Mouse (Mus musculus) intestine, postnatal 0 days (tissue): ENCODE data around the gene Oas1e. TPM values are rescaled to one million over a fixed set of nuclear protein-coding genes. Genes with fewer than 3 reads are reported as not detected.

Experiments used
- ATAC-seq: fragments of 200-750 bp; cut with Nextera tagmentation; 2 replicates; pipeline ENCODE4 v1.8.0; 2017; ENCODE audit warnings: mild to moderate bottlenecking, moderate TSS enrichment, moderate library complexity
- H3K27ac ChIP-seq: fragments of 300-500 bp; sonication (generic); 2 replicates; pipeline ENCODE4 v1.5.1; 2014; ENCODE audit warnings: mild to moderate bottlenecking, low read depth, low read length, moderate library complexity
- H3K27me3 ChIP-seq: fragments of 300-500 bp; sonication (generic); replicated peaks from 2 replicates; pipeline ENCODE4 v1.6.1; 2014; ENCODE audit warnings: low read length, mixed read lengths; ENCODE audit not compliant: control insufficient read depth, insufficient read depth
- H3K36me3 ChIP-seq: fragments of 300-500 bp; sonication (generic); 2 replicates; pipeline ENCODE4 v1.6.1; 2014; ENCODE audit warnings: mild to moderate bottlenecking, moderate library complexity; ENCODE audit not compliant: control insufficient read depth, insufficient read depth
- H3K4me1 ChIP-seq: fragments of 300-500 bp; sonication (generic); replicated peaks from 2 replicates; pipeline ENCODE4 v1.6.1; 2014; ENCODE audit warnings: antibody characterized with exemption, low read length, mixed read lengths; ENCODE audit not compliant: control insufficient read depth, insufficient read depth
- H3K4me2 ChIP-seq: fragments of 300-500 bp; sonication (generic); replicated peaks from 2 replicates; pipeline ENCODE4 v1.6.1; 2014; ENCODE audit warnings: low read depth, mild to moderate bottlenecking, moderate library complexity
- H3K4me3 ChIP-seq: fragments of 300-500 bp; sonication (generic); 2 replicates; pipeline ENCODE4 v1.5.1; 2014; ENCODE audit warnings: low read depth, low read length
- H3K9ac ChIP-seq: fragments of 300-500 bp; sonication (generic); 2 replicates; pipeline ENCODE4 v1.6.1; 2014; ENCODE audit warnings: mild to moderate bottlenecking, low read depth, low read length
- H3K9me3 ChIP-seq: fragments of 300-500 bp; sonication (generic); 2 replicates; pipeline ENCODE4 v1.6.1; 2016; ENCODE audit warnings: mixed run types; ENCODE audit not compliant: control insufficient read depth
- CTCF ChIP-seq: sonication (generic); IDR thresholded peaks from 2 replicates; pipeline ENCODE4 v1.5.1; 2016; ENCODE audit warnings: low read depth, mild to moderate bottlenecking, control low read depth, antibody characterized with exemption, moderate library complexity
- WGBS: fragments of 180-500 bp; shearing (Covaris S2); extraction: QIAGEN DNeasy Blood & Tissue Kit; methylation state at CpG from one replicate; pipeline ENCODE4 v1.1.7; 2014; 5-methylcytosine and 5-hydroxymethylcytosine counted together
- polyA plus RNA-seq: library from polyadenylated mRNA; unstranded; fragments of >200 nt; fragmentation: Nextera tagmentation; extraction: Ambion mirVana; gene quantifications from 2 replicates; pipeline ENCODE4 v1.2.1, GENCODE M21; 2015

Oas1e gene
- polyA plus RNA-seq, 1 experiment from 2014 or later, result 0.10 TPM

DNA sequence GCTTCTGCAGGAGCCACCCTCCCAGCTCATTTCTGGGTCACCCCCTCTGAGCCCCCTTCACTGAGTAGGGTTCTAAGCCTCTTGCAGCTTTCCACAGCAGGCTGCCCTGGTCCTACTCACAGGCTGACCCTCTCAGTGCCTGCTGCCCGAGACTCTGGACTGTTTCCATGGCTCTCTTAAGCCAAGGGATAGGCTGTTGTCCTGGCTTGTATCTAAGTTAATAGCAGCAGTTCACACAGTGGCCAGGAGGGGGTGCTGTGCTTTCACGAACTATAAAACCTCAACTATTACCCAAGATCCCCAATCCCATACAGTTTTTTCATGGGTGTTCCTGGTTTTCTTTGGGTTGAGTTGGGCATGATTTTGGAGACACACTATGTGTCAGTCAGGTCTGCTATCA lies 2.3 kb downstream of the Oas1e start:
- H3K27ac ChIP-seq, result no peak overlapping the region
- H3K4me3 ChIP-seq, result no peak overlapping the region
- no peaks in the 10 kb centered on the region for H3K36me3 ChIP-seq
- no peak overlapping the region for H3K9ac ChIP-seq
- 10% methylated on average over 2 of the region's 2 CpGs for WGBS
- H3K27me3 ChIP-seq, result no peaks in the 10 kb centered on the region
- H3K9me3 ChIP-seq, result no peaks in the 10 kb centered on the region
- H3K4me2 ChIP-seq, result no peak overlapping the region
- no peaks in the 10 kb centered on the region for H3K4me1 ChIP-seq
- TF ChIP-seq CTCF, result peak; percentile 80
- ATAC-seq, result no peak

DNA sequence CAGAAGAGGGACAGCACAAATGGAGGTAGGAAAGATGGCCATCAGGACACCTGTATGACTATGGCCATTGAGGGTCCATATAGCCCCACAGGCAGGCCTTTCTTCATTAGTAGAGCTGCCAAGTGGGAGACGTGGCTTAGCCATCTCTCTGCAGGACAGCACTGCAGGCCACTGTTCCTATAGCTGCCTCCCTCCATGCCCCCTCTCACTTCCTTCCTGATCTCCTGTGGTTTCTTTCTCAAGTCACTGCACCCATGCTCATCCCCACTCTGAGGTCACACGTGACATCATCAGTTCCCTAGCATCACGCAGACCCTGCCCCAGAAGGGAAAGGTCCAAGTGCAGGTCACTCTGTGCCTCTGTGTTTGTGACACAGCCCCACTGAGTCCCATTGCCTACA lies 8.3 kb downstream of the Oas1e start:
- TF ChIP-seq CTCF, result no peak
- Histone ChIP-seq H3K4me1 (no peaks in the 10 kb centered on the region), H3K4me3 (no peak overlapping the region), H3K27ac (no peak overlapping the region), H3K9me3 (no peaks in the 10 kb centered on the region), H3K36me3 (no peaks in the 10 kb centered on the region), H3K4me2 (no peak overlapping the region), H3K9ac (no peak overlapping the region), H3K27me3 (no peaks in the 10 kb centered on the region; the same call in 1 of the 2 replicates)
- WGBS, result 65% methylated on average over 3 of the region's 3 CpGs
- ATAC-seq, result no peak

DNA sequence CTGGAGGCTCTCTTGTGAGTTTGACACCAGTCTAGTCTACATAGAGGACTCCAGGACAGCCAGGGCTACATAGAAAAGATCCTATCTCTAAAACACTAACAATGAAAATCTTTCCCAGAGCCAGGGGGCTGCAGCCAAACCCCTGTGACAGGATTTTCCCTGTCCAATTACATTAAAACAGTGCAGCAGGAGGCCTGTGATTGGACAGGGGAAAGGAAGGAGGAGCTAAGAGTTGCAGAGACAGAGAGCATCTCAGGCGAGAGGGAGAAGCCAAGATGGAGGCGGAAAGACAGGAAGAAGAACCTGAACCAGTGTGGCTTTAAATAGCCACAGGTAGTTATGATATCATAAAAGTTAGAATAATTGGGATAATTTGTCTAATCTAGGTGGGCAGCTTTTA lies 12.9 kb downstream of the Oas1e start:
- no peak for ATAC-seq
- no peaks in the 10 kb centered on the region for H3K9me3 ChIP-seq
- no peak for TF ChIP-seq CTCF
- H3K27ac ChIP-seq, result no peak overlapping the region
- 56% methylated on average over 2 of the region's 2 CpGs for WGBS
- H3K9ac ChIP-seq, result no peak overlapping the region
- H3K4me2 ChIP-seq, result no peak overlapping the region
- no peaks in the 10 kb centered on the region for H3K36me3 ChIP-seq
- no peaks in the 10 kb centered on the region; the same call in 1 of the 2 replicates for H3K27me3 ChIP-seq
- H3K4me3 ChIP-seq, result no peak overlapping the region
- no peaks in the 10 kb centered on the region for H3K4me1 ChIP-seq

DNA sequence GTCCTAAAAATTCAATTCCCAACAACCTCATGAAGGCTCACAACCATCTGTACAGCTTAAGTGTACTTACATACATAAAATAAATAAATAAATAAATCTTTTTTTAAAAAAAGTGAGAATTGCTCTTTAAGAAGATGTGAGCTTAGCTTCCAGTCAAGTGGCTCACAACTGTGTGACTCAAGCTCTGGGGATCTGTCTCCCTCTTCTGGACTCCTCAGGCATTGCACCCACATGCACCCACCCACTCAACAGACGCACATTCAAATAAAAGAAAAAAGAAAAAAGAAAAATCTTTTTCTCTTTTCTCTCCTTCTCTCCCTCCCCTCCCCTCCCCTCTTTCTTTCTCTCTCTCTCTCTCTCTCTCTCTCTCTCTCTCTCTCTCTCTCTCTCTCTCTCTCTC lies 13.7 kb downstream of the Oas1e start:
- Histone ChIP-seq H3K27me3 (no peaks in the 10 kb centered on the region; the same call in 1 of the 2 replicates), H3K9me3 (no peaks in the 10 kb centered on the region), H3K27ac (no peak overlapping the region), H3K36me3 (no peaks in the 10 kb centered on the region), H3K9ac (no peak overlapping the region), H3K4me3 (no peak overlapping the region), H3K4me2 (no peak overlapping the region), H3K4me1 (no peaks in the 10 kb centered on the region)
- 100% methylated on average over 1 of the region's 1 CpGs for WGBS
- TF ChIP-seq CTCF, result peak; percentile 26; the same call in 1 of the 2 replicates
- ATAC-seq, result no peak

DNA sequence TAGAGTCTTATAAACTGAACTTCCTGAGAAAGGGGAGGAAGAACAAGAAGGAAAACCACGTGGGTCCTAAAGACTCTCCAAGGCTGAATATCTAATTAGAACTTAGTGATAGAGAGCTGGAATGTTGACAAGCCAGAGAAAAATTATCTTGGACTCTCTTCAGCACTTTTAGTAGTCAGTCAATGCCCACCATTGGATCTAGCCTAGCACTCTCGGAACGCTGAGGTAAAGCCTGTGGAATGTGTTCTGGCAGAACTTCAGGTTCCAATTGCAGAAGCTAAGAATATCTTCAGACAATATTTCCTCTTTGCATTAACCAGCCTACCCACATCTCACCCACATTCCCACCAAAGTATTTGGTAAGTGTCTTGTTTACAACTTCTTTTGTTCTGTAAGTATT lies 15.4 kb downstream of the Oas1e start:
- no peak overlapping the region for H3K4me2 ChIP-seq
- 39% methylated on average over 3 of the region's 3 CpGs for WGBS
- TF ChIP-seq CTCF, result no peak
- no peaks in the 10 kb centered on the region for H3K4me1 ChIP-seq
- no peaks in the 10 kb centered on the region; the same call in 1 of the 2 replicates for H3K27me3 ChIP-seq
- H3K27ac ChIP-seq, result no peak overlapping the region
- no peaks in the 10 kb centered on the region for H3K36me3 ChIP-seq
- ATAC-seq, result no peak
- H3K4me3 ChIP-seq, result no peak overlapping the region
- H3K9ac ChIP-seq, result no peak overlapping the region
- no peaks in the 10 kb centered on the region for H3K9me3 ChIP-seq

DNA sequence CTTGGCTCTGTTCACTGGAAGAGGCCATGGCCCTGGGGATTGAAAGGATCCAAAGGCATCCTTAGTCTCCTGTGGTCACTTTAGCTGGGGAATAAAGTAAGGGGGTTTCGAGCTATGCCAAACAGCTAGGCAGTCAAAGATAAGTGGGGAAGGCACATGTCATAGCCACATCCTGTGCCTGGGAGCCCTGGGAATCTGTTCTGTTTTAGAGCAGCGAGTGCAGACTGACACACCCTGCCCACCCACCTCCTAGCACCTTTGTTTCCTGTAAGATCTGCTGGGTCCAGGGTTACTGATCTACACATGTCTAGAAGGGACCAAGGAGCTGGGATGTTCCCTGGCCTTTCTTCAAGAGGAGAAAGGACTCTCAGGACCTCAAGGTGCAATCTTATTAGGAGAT lies 16.4 kb downstream of the Oas1e start:
- ATAC-seq, result no peak
- TF ChIP-seq CTCF, result no peak
- H3K9ac ChIP-seq, result no peak overlapping the region
- H3K4me2 ChIP-seq, result no peak overlapping the region
- H3K4me3 ChIP-seq, result no peak overlapping the region
- H3K27me3 ChIP-seq, result no peaks in the 10 kb centered on the region; the same call in 1 of the 2 replicates
- WGBS, result 56% methylated on average over 2 of the region's 2 CpGs
- no peaks in the 10 kb centered on the region for H3K4me1 ChIP-seq
- H3K36me3 ChIP-seq, result no peaks in the 10 kb centered on the region
- H3K27ac ChIP-seq, result no peak overlapping the region
- no peaks in the 10 kb centered on the region for H3K9me3 ChIP-seq

DNA sequence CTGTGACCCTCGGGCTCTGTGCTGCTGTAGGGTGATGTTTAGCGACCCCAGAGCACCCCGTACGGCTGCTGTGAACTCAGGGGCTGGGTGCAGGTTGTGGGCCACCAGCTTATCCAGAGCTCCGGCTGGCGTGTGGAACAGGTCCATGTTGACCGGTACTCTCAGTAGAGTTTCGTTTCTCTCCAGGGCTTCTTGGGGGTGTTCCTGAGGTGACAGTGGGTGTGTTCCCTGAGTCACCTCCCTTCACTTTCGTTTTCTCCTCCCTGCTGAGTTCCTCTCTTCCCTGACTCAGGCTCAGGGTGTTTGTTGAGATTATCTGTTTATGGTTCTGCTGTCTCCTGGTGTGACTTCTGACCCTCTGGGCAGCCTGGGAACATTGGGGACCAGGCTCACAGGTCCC lies 17.9 kb downstream of the Oas1e start, which contains the start of gene Oas3:
Gene Oas3 (minus strand): TSS at position 184 of the 400 bp plus-strand sequence.
- no peaks in the 10 kb centered on the region for H3K9me3 ChIP-seq
- no peaks in the 10 kb centered on the region for H3K4me1 ChIP-seq
- H3K4me2 ChIP-seq, result peak within 1 kb of the TSS; percentile 44; the same call in 1 of the 2 replicates
- H3K27me3 ChIP-seq, result no peaks in the 10 kb centered on the region; the same call in 1 of the 2 replicates
- no peaks in the 10 kb centered on the region for H3K36me3 ChIP-seq
- no peak within 1 kb of the TSS for H3K4me3 ChIP-seq
- H3K27ac ChIP-seq, result no peak within 1 kb of the TSS
- H3K9ac ChIP-seq, result no peak within 1 kb of the TSS
- WGBS, result 45% methylated on average over 9 of the region's 9 CpGs
- TF ChIP-seq CTCF, result no peak
- peak; percentile 48 for ATAC-seq
